Mouse (Mus musculus) mouse trophoblast stem cell (cell line): Measurements from ENCODE around the gene Igf2bp2.

ENCODE experiments used
- in situ Hi-C, 2 experiments: fragments of 300-500 bp; cut with MseI, MboI; formaldehyde crosslinking; loops; 2 replicates in 1 of 2; 3 replicates in 1 of 2; pipeline ENCODE4 v1.15.1; 2025

The Igf2bp2 gene

GRCm38 (mm10) chr16:22149076-22149475 lies 14.0 kb downstream of the Igf2bp2 start:
- in situ Hi-C loops = no loop called here

GRCm38 (mm10) chr16:22147131-22147530 lies 16.0 kb downstream of the Igf2bp2 start:
- in situ Hi-C loops = no loop called here

GRCm38 (mm10) chr16:22146071-22146470 lies 17.0 kb downstream of the Igf2bp2 start:
- in situ Hi-C loops = no loop called here

GRCm38 (mm10) chr16:22144490-22144889 lies 18.6 kb downstream of the Igf2bp2 start:
- in situ Hi-C loops = no loop called here

GRCm38 (mm10) chr16:22140861-22141260 lies 22.2 kb downstream of the Igf2bp2 start:
- in situ Hi-C loops = no loop called here

GRCm38 (mm10) chr16:22139821-22140220 lies 23.3 kb downstream of the Igf2bp2 start:
- in situ Hi-C loops = no loop called here

- in situ Hi-C loops = no loop called here
Measured at GRCm38 (mm10) chr16:22136198-22136597, 26.9 kb downstream of the Igf2bp2 start.

- in situ Hi-C loops = no loop called here
Measured at GRCm38 (mm10) chr16:22131321-22131720, 31.8 kb downstream of the Igf2bp2 start.

- in situ Hi-C loops = no loop called here
Measured at GRCm38 (mm10) chr16:22129511-22129910, 33.6 kb downstream of the Igf2bp2 start.

GRCm38 (mm10) chr16:22128595-22128994 lies 34.5 kb downstream of the Igf2bp2 start:
- in situ Hi-C loops = no loop called here

GRCm38 (mm10) chr16:22127806-22128205 lies 35.3 kb downstream of the Igf2bp2 start:
- in situ Hi-C loops = no loop called here

GRCm38 (mm10) chr16:22126936-22127335 lies 36.2 kb downstream of the Igf2bp2 start:
- in situ Hi-C loops = no loop called here

- in situ Hi-C loops = no loop called here
Measured at GRCm38 (mm10) chr16:22124325-22124918, 38.7 kb downstream of the Igf2bp2 start.

- in situ Hi-C loops = no loop called here
Measured at GRCm38 (mm10) chr16:22123658-22124057, 39.4 kb downstream of the Igf2bp2 start.

- in situ Hi-C loops = no loop called here
Measured at GRCm38 (mm10) chr16:22121109-22121508, 42.0 kb downstream of the Igf2bp2 start.

- in situ Hi-C loops = no loop called here
Measured at GRCm38 (mm10) chr16:22119524-22119923, 43.6 kb downstream of the Igf2bp2 start.

GRCm38 (mm10) chr16:22118716-22119501 lies 44.2 kb downstream of the Igf2bp2 start:
- in situ Hi-C loops = no loop called here

GRCm38 (mm10) chr16:22118151-22118550 lies 44.9 kb downstream of the Igf2bp2 start:
- in situ Hi-C loops = no loop called here

- in situ Hi-C loops = no loop called here
Measured at GRCm38 (mm10) chr16:22116748-22117147, 46.4 kb downstream of the Igf2bp2 start.

GRCm38 (mm10) chr16:22116058-22116457 lies 47.0 kb downstream of the Igf2bp2 start:
- in situ Hi-C loops = no loop called here

- in situ Hi-C loops = no loop called here
Measured at GRCm38 (mm10) chr16:22110036-22110435, 53.1 kb downstream of the Igf2bp2 start.

- in situ Hi-C loops = no loop called here
Measured at GRCm38 (mm10) chr16:22109159-22109558, 53.9 kb downstream of the Igf2bp2 start.

GRCm38 (mm10) chr16:22107897-22108516 lies 55.1 kb downstream of the Igf2bp2 start:
- in situ Hi-C loops = no loop called here
